Mouse (Mus musculus): Measurements from ENCODE around the gene Il11.

GRCm38 (mm10) chr7:4764946-4765710 lies 17.5 kb downstream of the Il11 start:
- TF ChIP-seq CTCF (IDR thresholded peaks at IDR 0.05; ENCODE audit: control insufficient read depth, insufficient read depth, insufficient replicate concordance, low read depth, low read length) (no peak), POLR2A (IDR thresholded peaks at IDR 0.05; ENCODE audit: control insufficient read depth, low read depth, low read length) (no peak)

Data from testis, adult 2 months (tissue).